Mouse (Mus musculus) kidney, adult 2 months (tissue): Measurements from ENCODE around the gene Des.

ENCODE experiments used
- CTCF ChIP-seq: fragments of 200-500 bp; conservative IDR thresholded peaks from 2 replicates; pipeline ENCODE4 v1.5.1; 2011; ENCODE audit warnings: low read depth, mild to moderate bottlenecking, control low read depth, low read length, moderate library complexity, mixed read lengths; ENCODE audit not compliant: insufficient read depth, insufficient read length
- POLR2A ChIP-seq: fragments of 200-500 bp; IDR thresholded peaks from one replicate; pipeline ENCODE4 v1.6.1; 2011; ENCODE audit warnings: low read depth, low read length, control low read depth

- TF ChIP-seq CTCF: no peak
- no peak for TF ChIP-seq POLR2A
These were observed 25.1 kb downstream of the Des start for GRCm38 (mm10) chr1:75385142-75385730.
